Mouse (Mus musculus): Measurements from ENCODE around the gene 1700017B05Rik.

Gene 1700017B05Rik

GRCm38 (mm10) chr9:57261516-57261912 lies 898 bp downstream of the 1700017B05Rik start:
- TF ChIP-seq GATA4 (IDR thresholded peaks at IDR 0.05; ENCODE audit: insufficient replicate concordance, low read length) = no peak

- no peak for TF ChIP-seq GATA4 (IDR thresholded peaks at IDR 0.05; ENCODE audit: insufficient replicate concordance, low read length)
These were observed 1.5 kb downstream of the 1700017B05Rik start for GRCm38 (mm10) chr9:57260940-57261339.

- no peak for TF ChIP-seq GATA4 (IDR thresholded peaks at IDR 0.05; ENCODE audit: insufficient replicate concordance, low read length)
These were observed 2.7 kb downstream of the 1700017B05Rik start for GRCm38 (mm10) chr9:57259736-57260135.

- no peak for TF ChIP-seq GATA4 (IDR thresholded peaks at IDR 0.05; ENCODE audit: insufficient replicate concordance, low read length)
These were observed 4.8 kb downstream of the 1700017B05Rik start for GRCm38 (mm10) chr9:57257627-57258026.

- no peak for TF ChIP-seq GATA4 (IDR thresholded peaks at IDR 0.05; ENCODE audit: insufficient replicate concordance, low read length)
These were observed 5.6 kb downstream of the 1700017B05Rik start for GRCm38 (mm10) chr9:57256861-57257260.

GRCm38 (mm10) chr9:57256309-57256708 lies 6.1 kb downstream of the 1700017B05Rik start:
- TF ChIP-seq GATA4 (IDR thresholded peaks at IDR 0.05; ENCODE audit: insufficient replicate concordance, low read length) = no peak

GRCm38 (mm10) chr9:57254823-57255495 lies 7.5 kb downstream of the 1700017B05Rik start:
- no peak for TF ChIP-seq GATA4 (IDR thresholded peaks at IDR 0.05; ENCODE audit: insufficient replicate concordance, low read length)

GRCm38 (mm10) chr9:57254061-57254460 lies 8.4 kb downstream of the 1700017B05Rik start:
- TF ChIP-seq GATA4 (IDR thresholded peaks at IDR 0.05; ENCODE audit: insufficient replicate concordance, low read length) = no peak

GRCm38 (mm10) chr9:57251139-57251538 lies 11.3 kb downstream of the 1700017B05Rik start:
- TF ChIP-seq GATA4 (IDR thresholded peaks at IDR 0.05; ENCODE audit: insufficient replicate concordance, low read length) = no peak

- TF ChIP-seq GATA4 (IDR thresholded peaks at IDR 0.05; ENCODE audit: insufficient replicate concordance, low read length) = no peak
These were observed 12.4 kb downstream of the 1700017B05Rik start for GRCm38 (mm10) chr9:57250026-57250425.

GRCm38 (mm10) chr9:57248030-57248942 lies 14.1 kb downstream of the 1700017B05Rik start:
- TF ChIP-seq GATA4 (IDR thresholded peaks at IDR 0.05; ENCODE audit: insufficient replicate concordance, low read length) = no peak

- TF ChIP-seq GATA4 (IDR thresholded peaks at IDR 0.05; ENCODE audit: insufficient replicate concordance, low read length) = no peak
These were observed 15.2 kb downstream of the 1700017B05Rik start for GRCm38 (mm10) chr9:57247201-57247671.

GRCm38 (mm10) chr9:57246482-57246881 lies 15.9 kb downstream of the 1700017B05Rik start:
- TF ChIP-seq GATA4 (IDR thresholded peaks at IDR 0.05; ENCODE audit: insufficient replicate concordance, low read length) = no peak

- TF ChIP-seq GATA4 (IDR thresholded peaks at IDR 0.05; ENCODE audit: insufficient replicate concordance, low read length) = no peak
These were observed 18.2 kb downstream of the 1700017B05Rik start for GRCm38 (mm10) chr9:57244106-57244685.

GRCm38 (mm10) chr9:57242916-57243315 lies 19.5 kb downstream of the 1700017B05Rik start:
- TF ChIP-seq GATA4 (IDR thresholded peaks at IDR 0.05; ENCODE audit: insufficient replicate concordance, low read length) = no peak

- TF ChIP-seq GATA4 (IDR thresholded peaks at IDR 0.05; ENCODE audit: insufficient replicate concordance, low read length) = no peak
These were observed 21.3 kb downstream of the 1700017B05Rik start for GRCm38 (mm10) chr9:57241111-57241510.

Data from liver, adult (tissue).